In the genomic region with DNA sequence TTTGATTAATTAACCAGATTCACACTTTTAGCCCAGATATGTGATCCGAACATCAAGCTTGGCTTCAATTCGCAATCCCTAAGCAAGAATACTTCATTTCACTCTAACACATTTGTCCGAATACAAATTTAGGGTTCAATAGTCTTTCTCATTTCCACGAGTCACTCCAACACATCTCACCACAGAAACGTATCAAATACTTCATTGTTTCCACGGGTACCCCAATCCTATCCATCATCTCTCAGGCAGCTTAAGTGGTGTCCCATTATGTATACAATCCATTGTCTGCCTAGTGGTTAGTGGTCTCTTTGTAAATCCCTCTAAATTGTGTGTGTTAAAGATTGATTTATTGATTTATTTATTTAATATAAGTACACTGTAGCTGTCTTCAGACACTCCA, we compare ENCODE assay signal across 9 mouse cellular contexts. TPM values are rescaled to one million over a fixed set of nuclear protein-coding genes. Genes with fewer than 3 reads are reported as not detected.
DNase-seq lines count a peak whose midpoint lies in the region; ATAC-seq and TF ChIP-seq lines count a peak whose summit lies in the region.
"Had no signal": no experiment of that assay in that cellular context is flagged by ENCODE, and none has a peak within 500 bp of the region (broad histone marks: within the 10 kb centered on the region; RNA-seq: fewer than 3 reads in every experiment).

No protein-coding gene starts in this region.

- no peaks in the 10 kb centered on the region for H3K27me3 ChIP-seq in heart, postnatal 0 days (ENCODE audit: control insufficient read depth, insufficient read depth, low read length)
- H3K27me3 ChIP-seq in MEL (ENCODE audit: control insufficient read depth in 1 of 2, insufficient read depth in 2 of 2, low read length in 2 of 2): no peaks in the 10 kb centered on the region
- no peaks in the 10 kb centered on the region for H3K27me3 ChIP-seq in hindbrain, embryonic 12.5 days
- no peaks in the 10 kb centered on the region for H3K27me3 ChIP-seq in midbrain, embryonic 15.5 days (replicated peaks)
- no peaks in the 10 kb centered on the region for H3K27me3 ChIP-seq in thymus, adult 2 months (ENCODE audit: control insufficient read depth, insufficient read depth, low read length)

- H3K27ac ChIP-seq in heart, postnatal 0 days (ENCODE audit: low read depth): no peak overlapping the region
- H3K27ac ChIP-seq in MEL (ENCODE audit: control insufficient read depth, low read depth, low read length): peak overlapping the region; percentile 90
- no peak overlapping the region for H3K27ac ChIP-seq in hindbrain, embryonic 12.5 days
- H3K27ac ChIP-seq in midbrain, embryonic 15.5 days: no peak overlapping the region
- H3K27ac ChIP-seq in thymus, adult 2 months (ENCODE audit: control insufficient read depth, insufficient read depth, low read length): no peak overlapping the region

- ATAC-seq in heart, postnatal 0 days (ENCODE audit: insufficient read depth, low read depth): no peak
- ATAC-seq in hindbrain, embryonic 12.5 days (ENCODE audit: low FRiP score): no peak
- ATAC-seq in midbrain, embryonic 15.5 days (replicated peaks): no peak
- ATAC-seq in frontal cortex, adult (ENCODE audit: low TSS enrichment): no peak

- peaks cover 31% of the 10 kb centered on the region for H3K36me3 ChIP-seq in heart, postnatal 0 days (replicated peaks; ENCODE audit: control insufficient read depth, insufficient read depth, low read length)
- peaks cover 26% of the 10 kb centered on the region in 2 experiments for H3K36me3 ChIP-seq in MEL (ENCODE audit: control insufficient read depth in 1 of 2, insufficient read depth in 2 of 2, low read length in 2 of 2)
- H3K36me3 ChIP-seq in hindbrain, embryonic 12.5 days: peaks cover 35% of the 10 kb centered on the region
- H3K36me3 ChIP-seq in midbrain, embryonic 15.5 days (replicated peaks): peaks cover 21% of the 10 kb centered on the region
- H3K36me3 ChIP-seq in thymus, adult 2 months (ENCODE audit: control insufficient read depth, insufficient read depth, low read length): peaks cover 34% of the 10 kb centered on the region

- TF ChIP-seq POLR2A in MEL (IDR thresholded peaks at IDR 0.05; ENCODE audit: control insufficient read depth in 1 of 2, insufficient read depth in 1 of 2, low read depth in 1 of 2, low read length in 2 of 2, poor library complexity in 1 of 2): no peak
- TF ChIP-seq POLR2A in thymus, adult 2 months (IDR thresholded peaks at IDR 0.05; ENCODE audit: control insufficient read depth, extremely low read depth, insufficient read depth, low read length, poor library complexity): no peak

- TF ChIP-seq EP300 in heart, postnatal 0 days (IDR thresholded peaks at IDR 0.05; ENCODE audit: low read depth): no peak
- no peak for TF ChIP-seq EP300 in MEL (IDR thresholded peaks at IDR 0.05; ENCODE audit: low read depth in 1 of 2, low read length in 2 of 2)

- WGBS in heart, postnatal 0 days: 85% methylated on average over 6 of the region's 6 CpGs
- 73% methylated on average over 6 of the region's 6 CpGs for WGBS in hindbrain, embryonic 12.5 days
- WGBS in midbrain, embryonic 15.5 days: 83% methylated on average over 6 of the region's 6 CpGs
- 86% methylated on average over 6 of the region's 6 CpGs for WGBS in thymus, adult 2 months

- H3K4me3 ChIP-seq in heart, postnatal 0 days (ENCODE audit: low read depth, low read length): no peak overlapping the region
- H3K4me3 ChIP-seq in MEL (ENCODE audit: control insufficient read depth in 1 of 2, insufficient read depth in 1 of 2, low read depth in 2 of 2, low read length in 2 of 2): peak overlapping the region; percentile 81 to 89
- no peak overlapping the region for H3K4me3 ChIP-seq in hindbrain, embryonic 12.5 days
- no peak overlapping the region for H3K4me3 ChIP-seq in midbrain, embryonic 15.5 days
- no peak overlapping the region for H3K4me3 ChIP-seq in thymus, adult 2 months (ENCODE audit: control insufficient read depth, insufficient read depth, low read length)

- no peaks in the 10 kb centered on the region for H3K9me3 ChIP-seq in heart, postnatal 0 days (replicated peaks; ENCODE audit: control insufficient read depth, low read length)
- H3K9me3 ChIP-seq in MEL (replicated peaks; ENCODE audit: insufficient read depth, low read length): no peaks in the 10 kb centered on the region
- H3K9me3 ChIP-seq in hindbrain, embryonic 12.5 days (replicated peaks): no peaks in the 10 kb centered on the region
- no peaks in the 10 kb centered on the region for H3K9me3 ChIP-seq in midbrain, embryonic 15.5 days

- H3K79me2 ChIP-seq in MEL (ENCODE audit: control insufficient read depth, insufficient read depth, low read length, poor library complexity): peaks cover 33% of the 10 kb centered on the region

- no peak for DNase-seq in heart, postnatal 0 days (ENCODE audit: low spot score)
- DNase-seq in heart, adult 8-10 months (ENCODE audit: low spot score): no peak
- peak; percentile 50 for DNase-seq in MEL (ENCODE audit: low read depth, low spot score)
- no peak for DNase-seq in thymus, adult 2 months
- no peak for DNase-seq in spleen, postnatal 4 days (ENCODE audit: low spot score in 2 of 2)
- DNase-seq: cerebellum, adult 11 months had no signal

- no peak overlapping the region for H3K9ac ChIP-seq in heart, postnatal 0 days (replicated peaks; ENCODE audit: low read depth, low read length)
- peak overlapping the region; percentile 91 for H3K9ac ChIP-seq in MEL (ENCODE audit: control insufficient read depth, low read depth, low read length, poor library complexity, severe bottlenecking)
- no peak overlapping the region for H3K9ac ChIP-seq in hindbrain, embryonic 12.5 days
- H3K9ac ChIP-seq in midbrain, embryonic 15.5 days: no peak overlapping the region

- peak overlapping the region; percentile 67; the same call in 1 of the 2 replicates for H3K4me2 ChIP-seq in heart, postnatal 0 days (ENCODE audit: low read depth, low read length)
- peak overlapping the region; percentile 68; the same call in 1 of the 2 replicates for H3K4me2 ChIP-seq in hindbrain, embryonic 12.5 days (replicated peaks)
- H3K4me2 ChIP-seq in midbrain, embryonic 15.5 days: peak overlapping the region; percentile 67

- H3K4me1 ChIP-seq in heart, postnatal 0 days (ENCODE audit: control insufficient read depth, insufficient read depth): peaks cover 8% of the 10 kb centered on the region; the same call in 1 of the 2 replicates
- H3K4me1 ChIP-seq in MEL (ENCODE audit: control insufficient read depth in 1 of 2, insufficient read depth in 2 of 2, low read length in 2 of 2): peaks cover 4% of the 10 kb centered on the region in 2 experiments; a peak in 3 of 4 replicates
- H3K4me1 ChIP-seq in hindbrain, embryonic 12.5 days: peaks cover 13% of the 10 kb centered on the region
- peaks cover 28% of the 10 kb centered on the region for H3K4me1 ChIP-seq in midbrain, embryonic 15.5 days
- H3K4me1 ChIP-seq in thymus, adult 2 months (replicated peaks; ENCODE audit: control insufficient read depth, insufficient read depth, low read length): peaks cover 5% of the 10 kb centered on the region

- no peak for TF ChIP-seq RAD21 in MEL (IDR thresholded peaks at IDR 0.05; ENCODE audit: low read depth, low read length)

- no peak for TF ChIP-seq CTCF in heart, postnatal 0 days (IDR thresholded peaks at IDR 0.05; ENCODE audit: low read depth)
- TF ChIP-seq CTCF in MEL (IDR thresholded peaks at IDR 0.05 in 2 of 3, conservative IDR thresholded peaks at IDR 0.05 in 1 of 3; ENCODE audit: control insufficient read depth in 1 of 3, insufficient read depth in 1 of 3, low read depth in 2 of 3, low read length in 3 of 3, poor library complexity in 1 of 3, severe bottlenecking in 1 of 3): peak in 1 of 3 experiments; percentile 22; a peak in 1 of 6 replicates
- no peak for TF ChIP-seq CTCF in thymus, adult 2 months (IDR thresholded peaks at IDR 0.05; ENCODE audit: borderline replicate concordance, control insufficient read depth, extremely low read depth, insufficient read depth, low read length, poor library complexity)

TF ChIP-seq in MEL, 35 proteins besides CTCF, POLR2A, EP300 and RAD21 (continues in another document):
- TF ChIP-seq MXI1 (IDR thresholded peaks at IDR 0.05; ENCODE audit: low read depth, low read length): no peak
- TF ChIP-seq GATA1 (IDR thresholded peaks at IDR 0.05; ENCODE audit: low read depth, low read length): no peak
- no peak for TF ChIP-seq CHD1 (IDR thresholded peaks at IDR 0.05; ENCODE audit: low read depth, low read length)
- no peak for TF ChIP-seq NRF1 (IDR thresholded peaks at IDR 0.05; ENCODE audit: insufficient read depth, low read depth, low read length, poor library complexity, severe bottlenecking)
- TF ChIP-seq NELFE (IDR thresholded peaks at IDR 0.05; ENCODE audit: low read depth, low read length): no peak
- no peak for TF ChIP-seq JUND (IDR thresholded peaks at IDR 0.05; ENCODE audit: low read depth, low read length)
- TF ChIP-seq MAX (IDR thresholded peaks at IDR 0.05; ENCODE audit: low read length): no peak
- TF ChIP-seq POLR2AphosphoS2 (IDR thresholded peaks at IDR 0.05; ENCODE audit: low read length): no peak
- no peak for TF ChIP-seq POLR2AphosphoS5 (IDR thresholded peaks at IDR 0.05; ENCODE audit: borderline replicate concordance, low read depth, low read length)

RNA-seq across cellular contexts. Expression of a gene that starts 1.1 kb away (rescaled TPM):
- total RNA-seq in heart, postnatal 0 days (2014; rRNA removed; ENCODE audit: low replicate concordance): 118 and 287 TPM in 2 replicates
- 455 and 488 TPM in 2 replicates for polyA plus RNA-seq in heart, postnatal 0 days (2015; fragmentation: Nextera tagmentation; extraction: Ambion mirVana)
- total RNA-seq in heart, adult 8-10 months (2022): 100 to 1,000 TPM; 323 to 407 (median 359) TPM
- 1,903 and 1,952 TPM in 2 replicates for total RNA-seq in MEL (2012; rRNA removed)
- polyA plus RNA-seq in MEL (2012; ENCODE audit: insufficient read depth in 1 of 2, insufficient read length in 2 of 2, low read depth in 1 of 2, low replicate concordance in 2 of 2, missing spikeins in 1 of 2): 100 to 1,000 TPM in 1 of 2 experiments, not detected in 1; 388 TPM
- 569 and 639 TPM in 2 replicates for polyA plus RNA-seq in hindbrain, embryonic 12.5 days (2016; fragmentation: Nextera tagmentation; extraction: Ambion mirVana)
- 472 and 477 TPM in 2 replicates for polyA plus RNA-seq in midbrain, embryonic 15.5 days (2015; fragmentation: Nextera tagmentation; extraction: Ambion mirVana)
- 160 and 185 TPM in 2 replicates for polyA plus RNA-seq in thymus, adult 2 months (2012; rRNA removed)

RNA-seq across cellular contexts. Expression of a gene that starts 27.0 kb away (rescaled TPM):
- total RNA-seq in heart, postnatal 0 days (2014; rRNA removed; ENCODE audit: low replicate concordance): 40.4 and 48.8 TPM in 2 replicates
- polyA plus RNA-seq in heart, postnatal 0 days (2015; fragmentation: Nextera tagmentation; extraction: Ambion mirVana): 18.3 and 19.4 TPM in 2 replicates
- total RNA-seq in heart, adult 8-10 months (2022): 1 to 10 TPM; 4.2 to 9.8 (median 6.5) TPM
- total RNA-seq in MEL (2012; rRNA removed): 4.4 and 4.9 TPM in 2 replicates
- polyA plus RNA-seq in MEL (2012; ENCODE audit: insufficient read depth in 1 of 2, insufficient read length in 2 of 2, low read depth in 1 of 2, low replicate concordance in 2 of 2, missing spikeins in 1 of 2): 10 to 100 TPM in 1 of 2 experiments, not detected in 1; 14.5 TPM
- 10.7 and 12.5 TPM in 2 replicates for polyA plus RNA-seq in hindbrain, embryonic 12.5 days (2016; fragmentation: Nextera tagmentation; extraction: Ambion mirVana)
- polyA plus RNA-seq in midbrain, embryonic 15.5 days (2015; fragmentation: Nextera tagmentation; extraction: Ambion mirVana): 11.1 and 12.2 TPM in 2 replicates
- 24.4 and 26.9 TPM in 2 replicates for polyA plus RNA-seq in thymus, adult 2 months (2012; rRNA removed)

Comparison
In these comparisons a context has a peak if more than half of its experiments do, and no peak if none do; other contexts are left out.
1. H3K4me3 ChIP-seq: peak in MEL (2 of 2); none in heart, postnatal 0 days (single experiment), hindbrain, embryonic 12.5 days (single experiment), midbrain, embryonic 15.5 days (single experiment) and thymus, adult 2 months (single experiment).
2. Peak in every context shown above with its lines, with median percentiles within 50 percentile points of each other: H3K4me2 ChIP-seq.